Mouse (Mus musculus) stomach, postnatal 0 days (tissue): ENCODE results near the gene Aldh16a1.

Source experiments
- CTCF ChIP-seq: IDR thresholded peaks from 2 replicates; pipeline ENCODE4 v1.5.1; 2016; ENCODE audit warnings: antibody characterized with exemption, low read depth, mild to moderate bottlenecking, moderate library complexity
- EP300 ChIP-seq: optimal IDR thresholded peaks from 2 replicates; pipeline ENCODE3; 2016; ENCODE audit warnings: antibody characterized with exemption

GRCm38 (mm10) chr7:45167761-45168445 lies 13.5 kb upstream of the Aldh16a1 start:
- no peak for TF ChIP-seq CTCF
- TF ChIP-seq EP300 = no peak
